Mouse (Mus musculus) ES-Bruce4 (cell line): Measurements from ENCODE around the gene Aldh4a1. TPM values are rescaled to one million over a fixed set of nuclear protein-coding genes. Genes with fewer than 3 reads are reported as not detected.

Source experiments
- H3K27ac ChIP-seq: 2 replicates; pipeline ENCODE4 v1.5.1; 2012; ENCODE audit warnings: low read length, inconsistent platforms; ENCODE audit not compliant: insufficient read depth
- H3K27me3 ChIP-seq: 2 replicates; pipeline ENCODE4 v1.6.1; 2012; ENCODE audit warnings: mild to moderate bottlenecking, low read length, inconsistent platforms; ENCODE audit not compliant: control insufficient read depth, poor library complexity, insufficient read depth, severe bottlenecking
- H3K36me3 ChIP-seq: 2 replicates; pipeline ENCODE4 v1.6.1; 2012; ENCODE audit warnings: inconsistent platforms, mild to moderate bottlenecking, low read length, moderate library complexity; ENCODE audit not compliant: control insufficient read depth, poor library complexity, insufficient read depth, severe bottlenecking
- H3K4me1 ChIP-seq: one replicate; pipeline ENCODE4 v1.8.1; 2011; ENCODE audit warnings: low read length; ENCODE audit not compliant: control insufficient read depth, insufficient read depth
- H3K4me3 ChIP-seq: 2 replicates; pipeline ENCODE4 v1.5.1; 2011; ENCODE audit warnings: low read depth, mild to moderate bottlenecking, low read length
- H3K9ac ChIP-seq: 2 replicates; pipeline ENCODE4 v1.6.1; 2012; ENCODE audit warnings: low read depth, mild to moderate bottlenecking, inconsistent platforms; ENCODE audit not compliant: poor library complexity, severe bottlenecking
- H3K9me3 ChIP-seq: replicated peaks from 2 replicates; pipeline ENCODE4 v1.6.1; 2012; ENCODE audit warnings: mild to moderate bottlenecking, low read length, inconsistent platforms; ENCODE audit not compliant: control insufficient read depth, poor library complexity, insufficient read depth, severe bottlenecking
- CTCF ChIP-seq: IDR thresholded peaks from one replicate; pipeline ENCODE4 v1.8.1; 2011; ENCODE audit warnings: low read depth, low read length
- EP300 ChIP-seq: IDR thresholded peaks from 2 replicates; pipeline ENCODE4 v1.6.1; 2011; ENCODE audit warnings: low read depth, low read length; ENCODE audit not compliant: insufficient read depth
- POLR2A ChIP-seq: IDR thresholded peaks from one replicate; pipeline ENCODE4 v1.8.1; 2011; ENCODE audit warnings: low read length; ENCODE audit not compliant: insufficient read depth
- polyA plus RNA-seq: library from polyadenylated mRNA; stranded (reverse); fragments of >200 nt; gene quantifications from 2 replicates; pipeline ENCODE4 v1.2.4, GENCODE M21; 2011; ENCODE audit warnings: low read depth; ENCODE audit not compliant: missing spikeins, insufficient read depth, insufficient read length

Aldh4a1 gene
- polyA plus RNA-seq, 1 experiment, result 30.9 TPM

DNA sequence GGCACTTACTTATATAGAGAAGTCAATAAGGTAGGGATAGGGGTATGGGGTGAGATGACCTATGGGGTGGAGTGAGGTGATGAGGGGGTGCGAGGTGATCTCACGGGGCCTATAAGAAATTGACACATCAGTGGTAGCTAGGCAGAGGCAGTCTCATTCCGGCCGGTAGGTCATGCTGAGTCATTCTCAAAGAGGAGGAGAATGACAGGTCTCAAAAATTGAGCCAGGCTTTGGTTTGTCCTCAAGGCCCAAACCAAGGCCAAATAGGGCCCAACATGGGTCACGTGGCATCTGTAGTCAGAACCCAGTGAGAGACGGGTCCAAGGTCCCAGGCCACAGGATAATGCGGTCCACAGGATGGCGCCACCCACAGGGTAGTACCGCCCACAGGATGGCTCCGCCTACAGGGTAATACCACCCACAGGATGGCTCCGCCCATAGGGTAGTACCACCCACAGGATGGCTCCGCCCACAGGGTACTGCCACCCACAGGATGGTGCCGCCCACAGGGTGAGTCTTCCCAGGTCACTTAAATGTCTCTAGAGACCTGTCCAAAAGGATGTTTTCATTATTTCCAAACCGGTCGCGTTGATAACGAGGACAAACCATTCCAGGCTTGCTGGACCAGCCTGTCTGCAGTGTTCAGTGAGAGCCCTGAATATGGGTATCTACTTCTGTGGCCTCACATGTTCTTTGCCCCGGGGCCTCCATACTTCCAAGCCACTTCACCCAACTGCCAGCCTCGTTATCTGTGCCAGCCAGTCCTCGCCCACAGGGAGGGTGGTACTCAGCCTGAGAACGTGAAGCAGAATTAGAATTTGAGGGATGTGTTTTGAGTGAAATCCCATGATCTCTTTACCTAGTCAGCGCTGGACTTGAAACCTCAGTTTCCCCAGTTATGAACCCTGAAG lies 61.3 kb downstream of the Aldh4a1 start:
- no peak for TF ChIP-seq POLR2A
- TF ChIP-seq CTCF, result peak; percentile 8
- Histone ChIP-seq H3K9ac (no peak overlapping the region), H3K4me3 (no peak overlapping the region), H3K4me1 (peaks cover 4% of the 10 kb centered on the region), H3K27me3 (no peaks in the 10 kb centered on the region), H3K9me3 (0 out of 2 replicates have a peak, but pooled peaks cover 3% of the 10 kb centered on the region), H3K36me3 (no peaks in the 10 kb centered on the region), H3K27ac (no peak overlapping the region)

DNA sequence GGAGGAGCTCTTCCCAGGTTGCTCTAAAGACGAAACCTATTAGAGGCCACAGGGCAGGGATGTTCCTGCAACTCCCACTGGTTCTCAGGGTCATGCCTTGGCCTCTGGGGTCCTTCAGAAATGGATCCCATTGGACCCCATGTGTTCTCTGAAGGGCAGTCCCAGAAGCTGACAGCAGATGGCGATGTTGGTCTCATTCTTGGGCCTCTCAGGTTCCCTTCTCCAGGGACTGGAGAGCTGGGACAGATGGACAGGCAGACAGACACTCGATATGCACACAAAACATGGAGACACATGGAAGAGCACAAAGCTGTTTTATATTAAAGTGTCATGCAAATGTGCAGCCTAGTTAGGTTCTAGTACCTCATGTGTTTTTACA lies 62.0 kb downstream of the Aldh4a1 start:
- Histone ChIP-seq H3K4me1 (peaks cover 4% of the 10 kb centered on the region), H3K9me3 (0 out of 2 replicates have a peak, but pooled peaks cover 3% of the 10 kb centered on the region), H3K27me3 (no peaks in the 10 kb centered on the region), H3K4me3 (no peak overlapping the region), H3K27ac (no peak overlapping the region), H3K9ac (no peak overlapping the region), H3K36me3 (no peaks in the 10 kb centered on the region)
- TF ChIP-seq POLR2A (no peak), CTCF (peak; percentile 87), EP300 (no peak)

DNA sequence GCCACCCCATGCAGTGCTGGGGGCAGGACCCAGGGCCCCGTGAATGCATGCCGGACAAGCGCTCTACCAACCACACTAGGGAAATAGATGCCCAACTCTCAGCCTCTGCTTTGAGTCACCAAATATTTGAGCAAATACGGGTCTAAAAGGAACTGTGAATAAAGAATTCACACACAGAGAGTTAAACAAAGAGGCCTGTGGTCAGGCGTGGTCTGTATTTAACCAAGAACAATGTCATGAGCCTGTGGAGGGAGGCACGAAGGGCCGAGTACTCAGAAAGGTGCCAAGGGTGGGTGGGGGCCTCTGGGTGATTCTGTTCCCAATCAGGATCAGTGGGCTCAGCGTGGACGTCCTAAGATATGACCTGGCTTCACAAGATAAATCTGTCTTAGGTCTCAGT lies 65.4 kb downstream of the Aldh4a1 start:
- H3K27me3 ChIP-seq, result no peaks in the 10 kb centered on the region
- H3K27ac ChIP-seq, result no peak overlapping the region
- H3K9ac ChIP-seq, result no peak overlapping the region
- no peaks in the 10 kb centered on the region for H3K36me3 ChIP-seq
- peaks cover 4% of the 10 kb centered on the region for H3K4me1 ChIP-seq
- H3K9me3 ChIP-seq, result no peaks in the 10 kb centered on the region
- no peak overlapping the region for H3K4me3 ChIP-seq
- TF ChIP-seq CTCF, result no peak
- no peak for TF ChIP-seq EP300
- TF ChIP-seq POLR2A, result no peak

DNA sequence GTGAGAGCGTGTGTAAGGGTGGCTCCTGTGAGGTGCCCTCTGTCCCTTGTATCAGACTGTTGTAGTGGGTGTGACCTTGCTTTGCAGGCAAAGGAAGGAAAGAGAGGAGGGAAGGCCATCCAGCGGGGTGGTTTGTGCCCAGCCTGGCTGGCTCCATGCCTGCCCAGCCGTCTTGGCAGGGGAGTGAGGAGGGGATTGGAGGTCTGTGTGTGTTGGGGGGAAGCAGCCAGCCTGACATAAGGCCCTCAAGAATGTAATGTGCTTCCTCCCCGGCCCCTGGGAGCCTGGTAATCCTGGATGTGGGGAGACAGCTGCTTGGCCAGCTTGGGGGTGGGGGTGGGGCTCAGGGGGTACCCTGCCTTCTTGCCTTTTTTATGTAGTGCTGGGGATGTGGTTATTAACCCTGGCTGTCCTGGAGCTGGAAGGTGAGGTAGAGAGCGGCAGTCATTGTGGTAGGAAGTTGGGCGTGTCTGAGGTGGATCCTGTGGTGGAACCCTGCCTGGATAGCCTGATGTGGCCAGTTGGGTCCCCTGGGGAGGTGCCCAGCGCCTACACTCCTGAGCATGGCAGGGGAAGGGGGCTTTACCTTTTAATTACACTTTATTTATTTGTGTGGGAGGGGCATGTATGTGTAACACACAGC lies 67.1 kb downstream of the Aldh4a1 start:
- TF ChIP-seq EP300 (no peak), POLR2A (no peak), CTCF (no peak)
- Histone ChIP-seq H3K36me3 (no peaks in the 10 kb centered on the region), H3K4me1 (peaks cover 4% of the 10 kb centered on the region), H3K27ac (no peak overlapping the region), H3K4me3 (no peak overlapping the region), H3K27me3 (no peaks in the 10 kb centered on the region), H3K9ac (no peak overlapping the region), H3K9me3 (no peaks in the 10 kb centered on the region)

DNA sequence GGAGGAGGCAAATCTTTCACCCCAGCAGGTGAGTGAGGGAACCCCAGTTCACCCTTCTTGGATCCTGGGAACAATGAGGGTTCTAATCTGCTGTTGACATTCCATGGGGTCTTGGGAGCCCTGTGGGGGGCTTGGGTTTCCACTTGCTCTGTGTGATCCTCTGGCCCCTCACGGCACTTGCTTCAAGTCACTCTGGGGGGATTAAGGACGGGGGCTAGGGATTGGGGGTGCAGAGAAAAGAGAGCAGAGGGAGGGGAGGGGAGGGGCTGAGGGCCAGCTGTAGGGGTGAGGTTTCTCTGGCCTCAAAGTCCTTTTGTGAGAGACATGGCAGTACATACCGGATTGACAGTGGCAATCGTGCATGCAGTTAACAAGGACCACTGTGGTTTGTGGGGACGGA lies 70.6 kb downstream of the Aldh4a1 start:
- H3K9me3 ChIP-seq, result no peaks in the 10 kb centered on the region

DNA sequence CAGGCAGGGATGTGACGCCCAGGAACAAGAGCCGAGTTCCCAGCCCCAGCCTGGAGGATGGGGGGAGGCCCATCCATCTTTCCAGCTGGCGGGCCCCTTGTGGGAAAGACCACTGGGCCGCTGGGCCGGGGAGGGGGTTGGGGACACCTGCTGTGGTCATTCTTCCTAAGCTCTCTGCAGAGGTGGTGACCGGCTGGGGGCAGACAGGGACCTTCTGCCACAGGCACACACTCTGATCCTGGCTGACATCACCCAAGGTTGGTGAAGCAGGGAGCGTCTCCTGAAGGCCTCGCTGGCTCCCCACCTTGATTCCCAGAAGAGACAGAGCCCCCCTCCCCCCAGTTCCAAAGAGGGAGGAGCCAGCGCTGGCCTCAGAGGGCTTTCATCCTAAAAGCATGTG lies 75.1 kb downstream of the Aldh4a1 start:
- no peak for TF ChIP-seq POLR2A
- TF ChIP-seq EP300, result no peak
- no peak for TF ChIP-seq CTCF
- no peaks in the 10 kb centered on the region for H3K4me1 ChIP-seq
- no peaks in the 10 kb centered on the region for H3K36me3 ChIP-seq
- H3K9ac ChIP-seq, result no peak overlapping the region
- no peak overlapping the region for H3K4me3 ChIP-seq
- no peaks in the 10 kb centered on the region for H3K9me3 ChIP-seq
- no peak overlapping the region for H3K27ac ChIP-seq
- no peaks in the 10 kb centered on the region for H3K27me3 ChIP-seq

More for the DNA sequence above, 70.6 kb downstream of the Aldh4a1 start:
- Histone ChIP-seq H3K36me3 (no peaks in the 10 kb centered on the region), H3K27ac (no peak overlapping the region), H3K4me1 (no peaks in the 10 kb centered on the region), H3K9ac (no peak overlapping the region), H3K4me3 (no peak overlapping the region), H3K27me3 (no peaks in the 10 kb centered on the region)
- TF ChIP-seq CTCF, result no peak
- TF ChIP-seq POLR2A, result no peak
- no peak for TF ChIP-seq EP300
